Mouse (Mus musculus) hindbrain, embryonic 16.5 days (tissue): ENCODE results near the gene Sox1. TPM values are rescaled to one million over a fixed set of nuclear protein-coding genes. Genes with fewer than 3 reads are reported as not detected.
A peak's percentile ranks its signal among the peaks of the same experiment; 100 is the strongest.

Source experiments
- ATAC-seq: fragments of 200-750 bp; cut with Nextera tagmentation; 2 replicates; pipeline ENCODE4 v1.8.0; 2017; ENCODE audit warnings: moderate TSS enrichment, moderate library complexity
- H3K27ac ChIP-seq: fragments of 300-500 bp; sonication (generic); 2 replicates; pipeline ENCODE4 v1.5.1; 2014; ENCODE audit warnings: low read depth, mild to moderate bottlenecking, control low read depth, low read length, moderate library complexity
- H3K27me3 ChIP-seq: fragments of 300-500 bp; sonication (generic); replicated peaks from 2 replicates; pipeline ENCODE4 v1.6.1; 2014; ENCODE audit warnings: low read length; ENCODE audit not compliant: control insufficient read depth, insufficient read depth
- H3K36me3 ChIP-seq: fragments of 300-500 bp; sonication (generic); 2 replicates; pipeline ENCODE4 v1.6.1; 2014; ENCODE audit warnings: mild to moderate bottlenecking, low read length, moderate library complexity, mixed read lengths; ENCODE audit not compliant: control insufficient read depth, insufficient read depth
- H3K4me1 ChIP-seq: fragments of 300-500 bp; sonication (generic); 2 replicates; pipeline ENCODE4 v1.6.1; 2014; ENCODE audit warnings: low read depth, low read length; ENCODE audit not compliant: control insufficient read depth, insufficient read depth
- H3K4me2 ChIP-seq: fragments of 300-500 bp; sonication (generic); 2 replicates; pipeline ENCODE4 v1.6.1; 2014; ENCODE audit warnings: mild to moderate bottlenecking, low read length, control low read depth, moderate library complexity
- H3K4me3 ChIP-seq: fragments of 300-500 bp; sonication (generic); 2 replicates; pipeline ENCODE4 v1.5.1; 2014; ENCODE audit warnings: mild to moderate bottlenecking, low read length, control low read depth, moderate library complexity
- H3K9ac ChIP-seq: fragments of 300-500 bp; sonication (generic); 2 replicates; pipeline ENCODE4 v1.6.1; 2014; ENCODE audit warnings: low read depth, mild to moderate bottlenecking, control low read depth, low read length, moderate library complexity
- H3K9me3 ChIP-seq: fragments of 300-500 bp; sonication (generic); 2 replicates; pipeline ENCODE4 v1.6.1; 2014; ENCODE audit warnings: mild to moderate bottlenecking, low read length, moderate library complexity; ENCODE audit not compliant: control insufficient read depth
- WGBS: fragments of 180-500 bp; shearing (Covaris S2); extraction: QIAGEN DNeasy Blood & Tissue Kit; methylation state at CpG from one replicate; pipeline ENCODE4 v1.1.7; 2014; 5-methylcytosine and 5-hydroxymethylcytosine counted together
- microRNA-seq: library from miRNA; unstranded; fragments of <30 nt; microRNA quantifications from one replicate; pipeline ENCODE4, GENCODE M21; 2017
- polyA plus RNA-seq: library from polyadenylated mRNA; unstranded; fragments of >200 nt; fragmentation: Nextera tagmentation; extraction: Ambion mirVana; gene quantifications from 2 replicates; pipeline ENCODE4 v1.2.1, GENCODE M21; 2015

Gene Sox1
- polyA plus RNA-seq, 1 experiment from 2014 or later = 1.2 TPM

- Histone ChIP-seq H3K4me2 (no peak overlapping the region), H3K9me3 (no peaks in the 10 kb centered on the region), H3K27ac (no peak overlapping the region), H3K27me3 (peaks cover 13% of the 10 kb centered on the region; the same call in 1 of the 2 replicates), H3K36me3 (no peaks in the 10 kb centered on the region), H3K4me3 (no peak overlapping the region), H3K4me1 (peaks cover 10% of the 10 kb centered on the region), H3K9ac (no peak overlapping the region)
- WGBS = 75% methylated on average over 2 of the region's 2 CpGs
- no peak for ATAC-seq
Measured at GRCm38 (mm10) chr8:12445258-12445657, 50.2 kb downstream of the Sox1 start.

- Histone ChIP-seq H3K4me2 (peak overlapping the region; percentile 50), H3K4me1 (peaks cover 10% of the 10 kb centered on the region), H3K9ac (peak overlapping the region; percentile 31), H3K36me3 (no peaks in the 10 kb centered on the region), H3K27ac (no peak overlapping the region), H3K4me3 (peak overlapping the region; percentile 26), H3K9me3 (no peaks in the 10 kb centered on the region), H3K27me3 (peaks cover 13% of the 10 kb centered on the region; the same call in 1 of the 2 replicates)
- ATAC-seq = no peak
- 3% methylated on average over 26 of the region's 26 CpGs for WGBS
Measured at GRCm38 (mm10) chr8:12445926-12446680, 51.0 kb downstream of the Sox1 start.

Small RNAs within 50 kb of the gene (microRNA-seq; reads per million reads assigned to microRNA genes)
- gene Gm25239 = not detected

Other genes with a start within 250 kb of the Sox1 start
- gene A230072I06Rik, start 116.5 kb upstream of the Sox1 start, polyA plus RNA-seq = 0.08 TPM in 1 of 2 replicates, not detected in the other
- not detected in 2 replicates for gene Spaca7, start 177.7 kb downstream of the Sox1 start, polyA plus RNA-seq